Mouse (Mus musculus) MEL (cell line): Measurements from ENCODE around the gene Krtap5-3.

Experiments used
- CHD1 ChIP-seq: IDR thresholded peaks from 2 replicates; pipeline ENCODE4 v1.6.1; 2012; ENCODE audit warnings: low read depth, mild to moderate bottlenecking, inconsistent platforms, low read length, improper control_type of control experiment
- CTCF ChIP-seq, 3 experiments: IDR thresholded peaks in 2 of 3; conservative IDR thresholded peaks in 1 of 3; 2 replicates each; pipeline ENCODE4 v1.5.1; 2011 to 2012; ENCODE audit warnings: low read length in 3 of 3, low read depth in 2 of 3, mild to moderate bottlenecking in 2 of 3, improper control_type of control experiment in 1 of 3, inconsistent platforms in 1 of 3, mixed read lengths in 1 of 3, moderate library complexity in 1 of 3; ENCODE audit not compliant: control insufficient read depth in 1 of 3, insufficient read depth in 1 of 3, poor library complexity in 1 of 3, severe bottlenecking in 1 of 3
- ETS1 ChIP-seq: IDR thresholded peaks from 2 replicates; pipeline ENCODE4 v1.6.1; 2012; ENCODE audit warnings: low read depth, mild to moderate bottlenecking, inconsistent platforms, low read length, improper control_type of control experiment, moderate library complexity
- POLR2A ChIP-seq, 2 experiments: IDR thresholded peaks; 2 replicates each; pipeline ENCODE4 v1.6.1; 2011 to 2012; ENCODE audit warnings: low read length in 2 of 2, mild to moderate bottlenecking in 2 of 2, control low read depth in 1 of 2, improper control_type of control experiment in 1 of 2, low read depth in 1 of 2, moderate library complexity in 1 of 2; ENCODE audit not compliant: control insufficient read depth in 1 of 2, insufficient read depth in 1 of 2, poor library complexity in 1 of 2
- POLR2AphosphoS5 ChIP-seq: IDR thresholded peaks from 2 replicates; pipeline ENCODE4 v1.6.1; 2012; ENCODE audit warnings: low read depth, borderline replicate concordance, mild to moderate bottlenecking, inconsistent platforms, low read length, moderate library complexity, mixed read lengths
- TAL1 ChIP-seq: IDR thresholded peaks from 2 replicates; pipeline ENCODE4 v1.6.1; 2012; ENCODE audit warnings: mild to moderate bottlenecking, inconsistent platforms, low read length, moderate library complexity, mixed read lengths
- USF1 ChIP-seq: IDR thresholded peaks from 2 replicates; pipeline ENCODE4 v1.6.1; 2014; ENCODE audit warnings: low read depth, mild to moderate bottlenecking, inconsistent platforms, low read length, improper control_type of control experiment, moderate library complexity
- ZC3H11A ChIP-seq: IDR thresholded peaks from 2 replicates; pipeline ENCODE4 v1.6.1; 2012; ENCODE audit warnings: low read depth, mild to moderate bottlenecking, inconsistent platforms, low read length, improper control_type of control experiment
- ZKSCAN1 ChIP-seq: IDR thresholded peaks from 2 replicates; pipeline ENCODE4 v1.6.1; 2012; ENCODE audit warnings: low read depth, mild to moderate bottlenecking, inconsistent platforms, low read length, improper control_type of control experiment, moderate library complexity
- ZMIZ1 ChIP-seq: IDR thresholded peaks from 2 replicates; pipeline ENCODE4 v1.6.1; 2012; ENCODE audit warnings: low read depth, mild to moderate bottlenecking, inconsistent platforms, low read length, improper control_type of control experiment, moderate library complexity

- TF ChIP-seq CTCF (IDR thresholded peaks at IDR 0.05 in 2 of 3, conservative IDR thresholded peaks at IDR 0.05 in 1 of 3; ENCODE audit: control insufficient read depth in 1 of 3, insufficient read depth in 1 of 3, low read depth in 2 of 3, low read length in 3 of 3, poor library complexity in 1 of 3, severe bottlenecking in 1 of 3) (no peak), USF1 (no peak), POLR2A (IDR thresholded peaks at IDR 0.05; ENCODE audit: control insufficient read depth in 1 of 2, insufficient read depth in 1 of 2, low read depth in 1 of 2, low read length in 2 of 2, poor library complexity in 1 of 2) (no peak), ZC3H11A (no peak), CHD1 (no peak), TAL1 (no peak), ZKSCAN1 (no peak), POLR2AphosphoS5 (no peak), ETS1 (no peak), ZMIZ1 (no peak)
These were observed 2.4 kb upstream of the Krtap5-3 start for GRCm38 (mm10) chr7:142198748-142199147.
